Comparison of ENCODE assay signal across 8 mouse cellular contexts in the genomic region with DNA sequence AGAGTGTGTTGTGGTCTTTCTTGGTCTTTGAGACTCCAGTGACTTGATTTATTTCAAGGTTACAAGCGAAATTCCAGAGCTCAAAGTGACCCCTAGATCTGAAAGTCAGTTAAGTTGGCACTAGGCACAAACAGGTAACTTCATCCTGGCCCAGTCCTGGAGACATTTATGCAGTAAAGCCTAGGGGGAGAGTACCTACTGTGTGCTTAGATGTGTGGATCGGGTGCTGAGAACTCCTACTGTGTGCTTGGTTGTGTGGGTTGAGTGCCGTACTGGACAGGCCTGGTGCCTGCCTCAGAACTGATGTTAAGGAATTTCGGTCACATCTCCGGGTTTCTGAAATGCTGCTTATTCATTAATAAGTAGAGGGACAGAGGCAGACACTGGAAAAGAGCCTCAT. TPM values are rescaled to one million over a fixed set of nuclear protein-coding genes. Genes with fewer than 3 reads are reported as not detected.
DNase-seq lines count a peak whose midpoint lies in the region; ATAC-seq and TF ChIP-seq lines count a peak whose summit lies in the region.

No protein-coding gene starts in this region.

- no peaks in the 10 kb centered on the region for H3K9me3 ChIP-seq in heart, embryonic 10.5 days
- no peaks in the 10 kb centered on the region for H3K9me3 ChIP-seq in liver, embryonic 11.5 days (ENCODE audit: control insufficient read depth, low read length)
- H3K9me3 ChIP-seq in stomach, postnatal 0 days (ENCODE audit: control insufficient read depth, low read length): no peaks in the 10 kb centered on the region

- no peak overlapping the region for H3K27ac ChIP-seq in heart, embryonic 10.5 days
- no peak overlapping the region for H3K27ac ChIP-seq in thymus, adult 2 months (ENCODE audit: control insufficient read depth, insufficient read depth, low read length)
- no peak overlapping the region for H3K27ac ChIP-seq in liver, embryonic 11.5 days (ENCODE audit: low read depth, low read length)
- H3K27ac ChIP-seq in stomach, postnatal 0 days (replicated peaks): no peak overlapping the region

- no peak for DNase-seq in heart, embryonic 10.5 days (ENCODE audit: low spot score)
- DNase-seq in heart, adult 9 months (ENCODE audit: low spot score in 2 of 2): no peak
- DNase-seq in thymus, adult 2 months: no peak
- DNase-seq in thymus, postnatal 25 days: no peak
- no peak for DNase-seq in liver, embryonic 11.5 days (ENCODE audit: low spot score)
- no peak for DNase-seq in stomach, postnatal 0 days (ENCODE audit: low spot score)
- DNase-seq in thymus, postnatal 0 days (ENCODE audit: low spot score): no peak
- DNase-seq in cerebellum, postnatal 4 days (ENCODE audit: low spot score in 2 of 2): no peak

- no peak for ATAC-seq in liver, embryonic 11.5 days (replicated peaks; ENCODE audit: low FRiP score)
- ATAC-seq in stomach, postnatal 0 days (ENCODE audit: low FRiP score, low TSS enrichment): no peak

- TF ChIP-seq POLR2A in thymus, adult 2 months (IDR thresholded peaks at IDR 0.05; ENCODE audit: control insufficient read depth, extremely low read depth, insufficient read depth, low read length, poor library complexity): no peak

- WGBS in heart, embryonic 10.5 days: 85% methylated on average over 5 of the region's 5 CpGs
- WGBS in thymus, adult 2 months: 95% methylated on average over 5 of the region's 5 CpGs
- WGBS in liver, embryonic 11.5 days: 87% methylated on average over 5 of the region's 5 CpGs
- WGBS in stomach, postnatal 0 days: 81% methylated on average over 5 of the region's 5 CpGs

- no peak for TF ChIP-seq EP300 in stomach, postnatal 0 days (optimal IDR thresholded peaks at IDR 0.05)

- H3K36me3 ChIP-seq in heart, embryonic 10.5 days: peaks cover 44% of the 10 kb centered on the region
- peaks cover 21% of the 10 kb centered on the region for H3K36me3 ChIP-seq in thymus, adult 2 months (ENCODE audit: control insufficient read depth, insufficient read depth, low read length)
- peaks cover 9% of the 10 kb centered on the region for H3K36me3 ChIP-seq in liver, embryonic 11.5 days (ENCODE audit: control insufficient read depth, insufficient read depth, low read length)
- H3K36me3 ChIP-seq in stomach, postnatal 0 days (ENCODE audit: control insufficient read depth, insufficient read depth, low read length): peaks cover 5% of the 10 kb centered on the region

- H3K27me3 ChIP-seq in heart, embryonic 10.5 days (ENCODE audit: insufficient read depth, poor library complexity, severe bottlenecking): no peaks in the 10 kb centered on the region
- no peaks in the 10 kb centered on the region for H3K27me3 ChIP-seq in thymus, adult 2 months (ENCODE audit: control insufficient read depth, insufficient read depth, low read length)
- no peaks in the 10 kb centered on the region for H3K27me3 ChIP-seq in liver, embryonic 11.5 days (replicated peaks; ENCODE audit: control insufficient read depth, insufficient read depth, low read length)
- H3K27me3 ChIP-seq in stomach, postnatal 0 days (ENCODE audit: control insufficient read depth, insufficient read depth, low read length): no peaks in the 10 kb centered on the region

- H3K9ac ChIP-seq in liver, embryonic 11.5 days (ENCODE audit: low read depth, low read length): peak overlapping the region; percentile 94
- peak overlapping the region; percentile 96 for H3K9ac ChIP-seq in stomach, postnatal 0 days (ENCODE audit: low read length)

- peaks cover 14% of the 10 kb centered on the region for H3K4me1 ChIP-seq in heart, embryonic 10.5 days
- peaks cover 15% of the 10 kb centered on the region for H3K4me1 ChIP-seq in thymus, adult 2 months (replicated peaks; ENCODE audit: control insufficient read depth, insufficient read depth, low read length)
- peaks cover 7% of the 10 kb centered on the region for H3K4me1 ChIP-seq in liver, embryonic 11.5 days (replicated peaks; ENCODE audit: control insufficient read depth, insufficient read depth, low read length)
- H3K4me1 ChIP-seq in stomach, postnatal 0 days (replicated peaks; ENCODE audit: control insufficient read depth, insufficient read depth): peaks cover 3% of the 10 kb centered on the region; the same call in 1 of the 2 replicates

- H3K4me3 ChIP-seq in heart, embryonic 10.5 days: peak overlapping the region; percentile 98
- H3K4me3 ChIP-seq in thymus, adult 2 months (ENCODE audit: control insufficient read depth, insufficient read depth, low read length): peak overlapping the region; percentile 95
- H3K4me3 ChIP-seq in liver, embryonic 11.5 days (ENCODE audit: low read depth, low read length): peak overlapping the region; percentile 100
- H3K4me3 ChIP-seq in stomach, postnatal 0 days (ENCODE audit: low read depth, low read length): peak overlapping the region; percentile 94

- no peak for TF ChIP-seq CTCF in thymus, adult 2 months (IDR thresholded peaks at IDR 0.05; ENCODE audit: borderline replicate concordance, control insufficient read depth, extremely low read depth, insufficient read depth, low read length, poor library complexity)
- no peak for TF ChIP-seq CTCF in stomach, postnatal 0 days (IDR thresholded peaks at IDR 0.05; ENCODE audit: low read depth)

- H3K4me2 ChIP-seq in liver, embryonic 11.5 days: peak overlapping the region; percentile 75
- peak overlapping the region; percentile 89 for H3K4me2 ChIP-seq in stomach, postnatal 0 days (replicated peaks; ENCODE audit: low read depth)

RNA-seq across cellular contexts. Expression of a gene that starts 1.1 kb away (rescaled TPM):
- polyA plus RNA-seq in heart, embryonic 10.5 days (2016; fragmentation: Nextera tagmentation; extraction: Ambion mirVana): 33.2 and 35.5 TPM in 2 replicates
- polyA plus RNA-seq in thymus, adult 2 months (2012; rRNA removed): 38.7 and 46.9 TPM in 2 replicates
- 42.8 and 46.0 TPM in 2 replicates for polyA plus RNA-seq in liver, embryonic 11.5 days (2014; fragmentation: Nextera tagmentation; extraction: Ambion mirVana)
- polyA plus RNA-seq in stomach, postnatal 0 days (2015; fragmentation: Nextera tagmentation; extraction: Ambion mirVana): 32.2 and 32.5 TPM in 2 replicates
- 48.2 and 51.9 TPM in 2 replicates for polyA plus RNA-seq in thymus, postnatal 0 days (2015; fragmentation: Nextera tagmentation; extraction: Ambion mirVana)

RNA-seq across cellular contexts. Expression of a gene that starts 1.2 kb away (rescaled TPM):
- 1.5 and 2.6 TPM in 2 replicates for polyA plus RNA-seq in heart, embryonic 10.5 days (2016; fragmentation: Nextera tagmentation; extraction: Ambion mirVana)
- 7.2 and 8.2 TPM in 2 replicates for polyA plus RNA-seq in thymus, adult 2 months (2012; rRNA removed)
- 2.7 and 3.6 TPM in 2 replicates for polyA plus RNA-seq in liver, embryonic 11.5 days (2014; fragmentation: Nextera tagmentation; extraction: Ambion mirVana)
- 3.0 and 4.0 TPM in 2 replicates for polyA plus RNA-seq in stomach, postnatal 0 days (2015; fragmentation: Nextera tagmentation; extraction: Ambion mirVana)
- 2.6 and 3.4 TPM in 2 replicates for polyA plus RNA-seq in thymus, postnatal 0 days (2015; fragmentation: Nextera tagmentation; extraction: Ambion mirVana)

RNA-seq across cellular contexts. Expression of a gene that starts 42.8 kb away (rescaled TPM):
- polyA plus RNA-seq in heart, embryonic 10.5 days (2016; fragmentation: Nextera tagmentation; extraction: Ambion mirVana): 4.7 and 6.1 TPM in 2 replicates
- 3.9 and 8.8 TPM in 2 replicates for polyA plus RNA-seq in thymus, adult 2 months (2012; rRNA removed)
- 3.0 and 5.0 TPM in 2 replicates for polyA plus RNA-seq in liver, embryonic 11.5 days (2014; fragmentation: Nextera tagmentation; extraction: Ambion mirVana)
- polyA plus RNA-seq in stomach, postnatal 0 days (2015; fragmentation: Nextera tagmentation; extraction: Ambion mirVana): 2.3 and 2.6 TPM in 2 replicates
- polyA plus RNA-seq in thymus, postnatal 0 days (2015; fragmentation: Nextera tagmentation; extraction: Ambion mirVana): 1.3 and 1.4 TPM in 2 replicates

RNA-seq across cellular contexts. Expression of a gene that starts 49.6 kb away (rescaled TPM):
- 38.2 and 46.8 TPM in 2 replicates for polyA plus RNA-seq in heart, embryonic 10.5 days (2016; fragmentation: Nextera tagmentation; extraction: Ambion mirVana)
- 205 and 216 TPM in 2 replicates for polyA plus RNA-seq in thymus, adult 2 months (2012; rRNA removed)
- polyA plus RNA-seq in liver, embryonic 11.5 days (2014; fragmentation: Nextera tagmentation; extraction: Ambion mirVana): 49.8 and 63.9 TPM in 2 replicates
- polyA plus RNA-seq in stomach, postnatal 0 days (2015; fragmentation: Nextera tagmentation; extraction: Ambion mirVana): 30.5 and 35.6 TPM in 2 replicates
- polyA plus RNA-seq in thymus, postnatal 0 days (2015; fragmentation: Nextera tagmentation; extraction: Ambion mirVana): 34.9 and 46.6 TPM in 2 replicates
